Mouse (Mus musculus) midbrain, embryonic 15.5 days (tissue): ENCODE results near the gene Adcy7. TPM values are rescaled to one million over a fixed set of nuclear protein-coding genes. Genes with fewer than 3 reads are reported as not detected.

Experiments used
- ATAC-seq: fragments of 200-750 bp; cut with Nextera tagmentation; replicated peaks from 2 replicates; pipeline ENCODE4 v1.8.0; 2017; ENCODE audit warnings: moderate TSS enrichment
- H3K27ac ChIP-seq: fragments of 300-500 bp; sonication (generic); 2 replicates; pipeline ENCODE4 v1.5.1; 2015; ENCODE audit warnings: mild to moderate bottlenecking, inconsistent platforms
- H3K27me3 ChIP-seq: fragments of 300-500 bp; sonication (generic); replicated peaks from 2 replicates; pipeline ENCODE4 v1.6.1; 2015; ENCODE audit warnings: inconsistent platforms
- H3K36me3 ChIP-seq: fragments of 300-500 bp; sonication (generic); replicated peaks from 2 replicates; pipeline ENCODE4 v1.6.1; 2015; ENCODE audit warnings: inconsistent platforms
- H3K4me1 ChIP-seq: fragments of 300-500 bp; sonication (generic); 2 replicates; pipeline ENCODE4 v1.6.1; 2015; ENCODE audit warnings: inconsistent platforms
- H3K4me2 ChIP-seq: fragments of 300-500 bp; sonication (generic); 2 replicates; pipeline ENCODE4 v1.6.1; 2015; ENCODE audit warnings: inconsistent platforms, mild to moderate bottlenecking, moderate library complexity
- H3K4me3 ChIP-seq: fragments of 300-500 bp; sonication (generic); 2 replicates; pipeline ENCODE4 v1.5.1; 2015; ENCODE audit warnings: mild to moderate bottlenecking, inconsistent platforms
- H3K9ac ChIP-seq: fragments of 300-500 bp; sonication (generic); 2 replicates; pipeline ENCODE4 v1.6.1; 2015; ENCODE audit warnings: mild to moderate bottlenecking, inconsistent platforms
- H3K9me3 ChIP-seq: fragments of 300-500 bp; sonication (generic); 2 replicates; pipeline ENCODE4 v1.6.1; 2016; ENCODE audit warnings: inconsistent platforms
- WGBS: fragments of 180-500 bp; shearing (Covaris S2); methylation state at CpG from one replicate; pipeline ENCODE4 v1.1.7; 2015; ENCODE audit warnings: mixed read lengths; 5-methylcytosine and 5-hydroxymethylcytosine counted together
- polyA plus RNA-seq: library from polyadenylated mRNA; unstranded; fragments of >200 nt; fragmentation: Nextera tagmentation; extraction: Ambion mirVana; gene quantifications from 2 replicates; pipeline ENCODE4 v1.2.1, GENCODE M21; 2015

Gene Adcy7
- 4.1 and 4.3 TPM in 2 replicates for polyA plus RNA-seq

GRCm38 (mm10) chr8:88272231-88273050, at the start of gene Adcy7:
Gene Adcy7, plus strand, starts transcription at chr8:88272403.
- no peaks in the 10 kb centered on the region for H3K36me3 ChIP-seq
- peaks cover 11% of the 10 kb centered on the region for H3K4me1 ChIP-seq
- peak within 1 kb of the TSS; percentile 85 for H3K4me2 ChIP-seq
- H3K27me3 ChIP-seq = peaks cover 24% of the 10 kb centered on the region
- H3K4me3 ChIP-seq = peak within 1 kb of the TSS; percentile 47
- no peaks in the 10 kb centered on the region for H3K9me3 ChIP-seq
- WGBS = 5% methylated on average over 63 of the region's 64 CpGs
- H3K9ac ChIP-seq = peak within 1 kb of the TSS; percentile 47
- ATAC-seq = peak; percentile 50
- no peak within 1 kb of the TSS for H3K27ac ChIP-seq

DNA sequence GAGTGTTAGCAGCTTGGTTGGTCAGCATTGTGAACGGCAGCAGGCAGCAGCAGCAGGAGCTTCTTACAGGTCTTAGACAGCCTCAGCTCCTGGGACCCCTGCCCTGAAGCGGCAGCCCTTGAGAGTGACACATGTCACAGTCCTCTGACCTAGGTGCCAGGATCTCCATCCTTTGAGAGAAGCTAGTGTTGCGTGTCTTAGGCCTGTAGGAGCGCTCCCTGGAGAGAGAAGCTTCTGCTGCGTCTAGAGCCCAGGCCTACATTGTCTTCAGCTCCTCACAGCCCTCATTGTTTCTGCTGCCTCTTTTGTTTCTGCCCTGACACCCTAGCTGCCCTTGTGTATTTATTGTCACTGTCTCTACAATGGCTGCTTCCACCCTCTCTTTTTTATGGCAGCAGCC, 46.8 kb upstream of the Adcy7 start:
- H3K27me3 ChIP-seq = no peaks in the 10 kb centered on the region
- no peak overlapping the region for H3K4me2 ChIP-seq
- H3K36me3 ChIP-seq = no peaks in the 10 kb centered on the region
- peak overlapping the region; percentile 51 for H3K27ac ChIP-seq
- no peak overlapping the region for H3K9ac ChIP-seq
- no peak overlapping the region for H3K4me3 ChIP-seq
- ATAC-seq = no peak
- no peaks in the 10 kb centered on the region for H3K9me3 ChIP-seq
- peaks cover 21% of the 10 kb centered on the region for H3K4me1 ChIP-seq
- WGBS = 15% methylated on average over 5 of the region's 5 CpGs

GRCm38 (mm10) chr8:88227851-88228250, 44.4 kb upstream of the Adcy7 start:
- Histone ChIP-seq H3K9me3 (no peaks in the 10 kb centered on the region), H3K27ac (no peak overlapping the region), H3K36me3 (no peaks in the 10 kb centered on the region), H3K4me3 (no peak overlapping the region), H3K4me1 (peaks cover 21% of the 10 kb centered on the region), H3K9ac (no peak overlapping the region), H3K4me2 (no peak overlapping the region), H3K27me3 (no peaks in the 10 kb centered on the region)
- 61% methylated on average over 6 of the region's 6 CpGs for WGBS
- ATAC-seq = no peak

DNA sequence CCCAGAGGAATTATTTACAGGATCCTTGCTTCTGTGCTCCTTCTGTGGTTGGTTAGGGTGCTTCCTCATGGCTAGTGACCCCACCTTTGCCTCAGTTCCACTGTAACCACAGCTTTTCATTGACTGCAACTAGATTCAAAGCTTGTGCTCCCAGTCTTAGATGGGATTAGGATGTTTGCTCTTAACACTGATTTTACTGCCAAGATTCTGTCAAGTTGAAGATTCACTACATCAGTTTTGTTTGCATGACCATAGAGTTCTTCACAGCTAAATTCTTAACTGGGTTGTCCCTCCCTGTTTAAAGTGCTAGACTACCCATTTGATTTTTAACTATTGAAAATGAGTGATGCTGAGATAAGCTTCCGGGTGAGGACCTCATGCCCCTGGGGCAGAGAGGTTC, 43.9 kb upstream of the Adcy7 start:
- H3K9me3 ChIP-seq = no peaks in the 10 kb centered on the region
- H3K4me2 ChIP-seq = no peak overlapping the region
- ATAC-seq = no peak
- H3K36me3 ChIP-seq = no peaks in the 10 kb centered on the region
- no peak overlapping the region for H3K4me3 ChIP-seq
- H3K27me3 ChIP-seq = no peaks in the 10 kb centered on the region
- peaks cover 21% of the 10 kb centered on the region for H3K4me1 ChIP-seq
- WGBS = 56% methylated on average over 1 of the region's 1 CpGs
- no peak overlapping the region for H3K9ac ChIP-seq
- H3K27ac ChIP-seq = no peak overlapping the region

DNA sequence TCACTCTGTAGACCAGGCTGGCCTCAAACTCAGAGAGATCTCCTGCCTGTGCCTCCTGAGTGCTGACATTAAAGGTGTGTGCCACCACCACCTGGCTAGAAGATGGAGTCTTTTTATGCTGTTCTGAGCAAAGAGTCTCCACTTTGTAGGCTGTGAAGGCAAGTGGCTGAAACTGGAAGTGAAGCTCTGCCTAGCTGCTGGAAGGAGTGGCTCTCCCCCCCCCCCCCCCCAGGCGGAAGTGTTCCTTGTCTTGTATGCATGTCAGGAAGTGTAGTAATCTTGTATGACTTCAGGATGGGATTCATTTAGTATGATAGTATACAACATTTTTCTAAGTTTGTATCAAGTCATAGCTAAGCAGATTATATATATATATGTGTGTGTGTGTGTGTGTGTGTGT, 43.4 kb upstream of the Adcy7 start:
- 67% methylated on average over 1 of the region's 1 CpGs for WGBS
- Histone ChIP-seq H3K27me3 (no peaks in the 10 kb centered on the region), H3K36me3 (no peaks in the 10 kb centered on the region), H3K9me3 (no peaks in the 10 kb centered on the region), H3K9ac (no peak overlapping the region), H3K27ac (no peak overlapping the region), H3K4me2 (no peak overlapping the region), H3K4me1 (peaks cover 21% of the 10 kb centered on the region), H3K4me3 (no peak overlapping the region)
- ATAC-seq = no peak

DNA sequence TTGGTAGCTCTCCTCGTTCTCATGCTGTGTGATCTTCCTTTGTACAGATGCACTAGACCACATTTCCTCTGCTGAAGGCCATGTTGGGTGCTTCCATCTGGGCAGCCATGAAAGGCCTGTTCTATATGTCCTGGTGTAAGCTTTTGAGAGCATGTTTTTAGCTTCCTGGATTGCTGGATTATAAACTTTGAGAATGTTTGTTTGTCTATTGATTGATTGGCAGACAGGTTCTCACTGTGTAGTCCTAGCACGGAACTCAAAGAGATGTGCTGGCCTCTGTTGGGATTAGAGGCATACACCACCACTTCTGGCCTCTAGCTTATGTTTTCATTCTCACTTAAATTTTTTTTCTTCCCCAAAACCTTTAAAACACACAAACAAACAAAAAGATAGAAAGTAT, 35.5 kb upstream of the Adcy7 start:
- H3K4me3 ChIP-seq = no peak overlapping the region
- 72% methylated on average over 2 of the region's 2 CpGs for WGBS
- no peaks in the 10 kb centered on the region for H3K36me3 ChIP-seq
- H3K27me3 ChIP-seq = no peaks in the 10 kb centered on the region
- no peaks in the 10 kb centered on the region for H3K9me3 ChIP-seq
- H3K4me2 ChIP-seq = no peak overlapping the region
- H3K9ac ChIP-seq = no peak overlapping the region
- H3K27ac ChIP-seq = no peak overlapping the region
- H3K4me1 ChIP-seq = no peaks in the 10 kb centered on the region; the same call in 1 of the 2 replicates
- ATAC-seq = no peak

GRCm38 (mm10) chr8:88237606-88238005, 34.6 kb upstream of the Adcy7 start:
- Histone ChIP-seq H3K36me3 (no peaks in the 10 kb centered on the region), H3K4me2 (no peak overlapping the region), H3K4me1 (no peaks in the 10 kb centered on the region; the same call in 1 of the 2 replicates), H3K27me3 (no peaks in the 10 kb centered on the region), H3K27ac (no peak overlapping the region), H3K4me3 (no peak overlapping the region), H3K9ac (no peak overlapping the region), H3K9me3 (no peaks in the 10 kb centered on the region)
- no peak for ATAC-seq
- 81% methylated on average over 2 of the region's 2 CpGs for WGBS

GRCm38 (mm10) chr8:88239277-88239676, 32.9 kb upstream of the Adcy7 start:
- 90% methylated on average over 5 of the region's 5 CpGs for WGBS
- H3K27ac ChIP-seq = no peak overlapping the region
- H3K4me3 ChIP-seq = no peak overlapping the region
- no peak for ATAC-seq
- H3K27me3 ChIP-seq = no peaks in the 10 kb centered on the region
- H3K9me3 ChIP-seq = no peaks in the 10 kb centered on the region
- H3K9ac ChIP-seq = no peak overlapping the region
- H3K4me1 ChIP-seq = no peaks in the 10 kb centered on the region; the same call in 1 of the 2 replicates
- no peaks in the 10 kb centered on the region for H3K36me3 ChIP-seq
- no peak overlapping the region for H3K4me2 ChIP-seq

- 84% methylated on average over 4 of the region's 4 CpGs for WGBS
- 0 out of 2 replicates have a peak, but pooled peaks cover 1% of the 10 kb centered on the region for H3K36me3 ChIP-seq
- no peak overlapping the region for H3K9ac ChIP-seq
- no peak for ATAC-seq
- H3K9me3 ChIP-seq = no peaks in the 10 kb centered on the region
- H3K4me3 ChIP-seq = no peak overlapping the region
- no peak overlapping the region for H3K4me2 ChIP-seq
- H3K4me1 ChIP-seq = no peaks in the 10 kb centered on the region; the same call in 1 of the 2 replicates
- no peaks in the 10 kb centered on the region for H3K27me3 ChIP-seq
- no peak overlapping the region for H3K27ac ChIP-seq
Measured at GRCm38 (mm10) chr8:88241871-88242270, 30.3 kb upstream of the Adcy7 start.

GRCm38 (mm10) chr8:88244298-88244697, 27.9 kb upstream of the Adcy7 start:
- H3K36me3 ChIP-seq = 0 out of 2 replicates have a peak, but pooled peaks cover 4% of the 10 kb centered on the region
- 0 out of 2 replicates have a peak, but pooled peaks have one; percentile 67 for ATAC-seq
- no peaks in the 10 kb centered on the region for H3K9me3 ChIP-seq
- H3K9ac ChIP-seq = no peak overlapping the region
- H3K27me3 ChIP-seq = no peaks in the 10 kb centered on the region
- no peak overlapping the region for H3K4me2 ChIP-seq
- H3K4me1 ChIP-seq = no peaks in the 10 kb centered on the region; the same call in 1 of the 2 replicates
- H3K4me3 ChIP-seq = no peak overlapping the region
- WGBS = 81% methylated on average over 4 of the region's 4 CpGs
- no peak overlapping the region for H3K27ac ChIP-seq

DNA sequence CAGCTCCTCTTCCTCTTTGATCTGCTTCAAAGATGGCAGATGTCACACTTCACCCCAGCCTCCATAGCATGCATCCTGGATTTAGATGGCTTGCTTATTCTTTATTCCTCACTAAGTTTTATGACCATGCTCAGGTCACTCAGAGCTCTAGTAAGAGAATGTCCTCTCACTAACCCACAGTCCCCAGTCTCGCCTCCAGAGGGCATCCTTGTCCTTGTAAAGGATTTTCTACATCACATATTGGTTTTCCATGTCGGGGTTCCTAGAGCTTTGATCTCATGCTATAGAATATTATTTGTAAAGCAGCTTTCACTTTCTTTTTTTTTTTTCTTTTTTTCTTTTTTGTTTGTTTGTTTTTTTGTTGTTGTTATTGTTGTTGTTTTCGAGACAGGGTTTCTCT, 19.4 kb upstream of the Adcy7 start:
- H3K4me1 ChIP-seq = no peaks in the 10 kb centered on the region
- WGBS = 78% methylated on average over 3 of the region's 3 CpGs
- H3K9me3 ChIP-seq = no peaks in the 10 kb centered on the region
- no peaks in the 10 kb centered on the region for H3K27me3 ChIP-seq
- no peak overlapping the region for H3K4me2 ChIP-seq
- H3K9ac ChIP-seq = no peak overlapping the region
- peaks cover 18% of the 10 kb centered on the region; the same call in 1 of the 2 replicates for H3K36me3 ChIP-seq
- H3K4me3 ChIP-seq = no peak overlapping the region
- no peak for ATAC-seq
- H3K27ac ChIP-seq = no peak overlapping the region

DNA sequence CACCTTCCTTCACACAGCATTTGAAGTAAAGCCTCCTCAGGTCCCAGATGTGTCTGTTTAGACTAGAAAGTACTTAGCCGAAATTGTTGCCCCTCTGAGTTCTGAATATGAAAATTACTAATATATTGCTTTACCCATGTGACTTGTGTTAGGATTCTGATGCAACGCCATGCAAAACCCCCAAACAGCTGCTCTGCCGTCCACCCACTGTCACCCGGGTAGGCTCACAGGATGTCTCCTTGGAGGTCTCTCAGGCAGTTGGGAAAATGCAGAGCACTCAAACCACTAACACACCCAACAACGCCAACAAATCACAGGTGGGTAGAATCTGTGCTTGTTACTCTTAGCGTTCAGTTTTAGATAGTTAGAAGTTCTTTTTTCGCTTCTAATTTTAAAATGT, 17.2 kb upstream of the Adcy7 start:
- WGBS = 88% methylated on average over 7 of the region's 7 CpGs
- Histone ChIP-seq H3K36me3 (peaks cover 18% of the 10 kb centered on the region; the same call in 1 of the 2 replicates), H3K9me3 (no peaks in the 10 kb centered on the region), H3K4me2 (no peak overlapping the region), H3K4me1 (no peaks in the 10 kb centered on the region), H3K4me3 (no peak overlapping the region), H3K27ac (no peak overlapping the region), H3K9ac (no peak overlapping the region), H3K27me3 (no peaks in the 10 kb centered on the region)
- ATAC-seq = no peak

DNA sequence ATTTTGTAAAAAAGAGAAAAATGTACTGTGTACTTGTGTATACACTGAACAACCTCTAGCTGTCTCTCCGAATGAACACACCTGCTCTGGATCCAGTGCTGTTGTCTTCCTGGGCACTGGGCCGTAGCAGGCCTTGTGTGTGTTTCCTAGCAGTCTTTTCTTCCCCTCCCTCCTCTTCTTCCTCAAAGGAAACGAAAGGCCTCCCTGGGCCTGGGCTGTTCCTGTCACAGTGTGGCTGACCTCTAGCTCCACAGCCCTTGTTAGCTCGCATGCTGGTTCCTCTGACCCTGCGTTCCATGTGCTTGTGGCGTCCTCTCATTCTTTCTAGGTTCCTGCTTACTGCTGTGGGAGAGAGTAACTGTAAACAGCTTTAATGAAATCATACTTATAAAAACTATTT, 14.2 kb upstream of the Adcy7 start:
- Histone ChIP-seq H3K36me3 (0 out of 2 replicates have a peak, but pooled peaks cover 4% of the 10 kb centered on the region), H3K9me3 (no peaks in the 10 kb centered on the region), H3K27me3 (no peaks in the 10 kb centered on the region), H3K27ac (no peak overlapping the region), H3K4me1 (no peaks in the 10 kb centered on the region), H3K4me3 (no peak overlapping the region), H3K9ac (no peak overlapping the region), H3K4me2 (no peak overlapping the region)
- 32% methylated on average over 6 of the region's 6 CpGs for WGBS
- ATAC-seq = no peak
